Mouse (Mus musculus) gastrocnemius, adult 18-20 months (tissue): ENCODE data around the gene Sgo2a. TPM values are rescaled to one million over a fixed set of nuclear protein-coding genes. Genes with fewer than 3 reads are reported as not detected.

Experiments
- total RNA-seq, 2 experiments: library from RNA; stranded (reverse); gene quantifications; 2 replicates each; pipeline ENCODE4 v1.2.3; 2021

The Sgo2a gene
- total RNA-seq, 2 experiments from 2014 or later: 0.27 to 0.31 TPM

Other genes starting within 250 kb of the Sgo2a start
- gene Spats2l, start 221.8 kb upstream of the Sgo2a start, total RNA-seq: 1 to 10 TPM; 2.3 to 2.6 TPM
- gene Kctd18, start 23.0 kb downstream of the Sgo2a start, total RNA-seq: 1 to 10 TPM; 4.7 to 5.6 TPM
- gene Aox1, start 34.0 kb downstream of the Sgo2a start, total RNA-seq: 10 to 100 TPM in 1 of 2 experiments, 1 to 10 TPM in 1; 7.9 to 10.8 TPM
- gene Aox3, start 117.2 kb downstream of the Sgo2a start, total RNA-seq: 1 to 10 TPM in 1 of 2 experiments, under 1 TPM in 1; 0.75 to 1.9 TPM
- gene Aox4, start 214.4 kb downstream of the Sgo2a start, total RNA-seq: under 1 TPM in 1 of 2 experiments, not detected in 1; 0.07 TPM